Mouse (Mus musculus): ENCODE data around the gene Gm17268.
A peak's percentile ranks its signal among the peaks of the same experiment; 100 is the strongest.

Gene Gm17268

GRCm38 (mm10) chr11:82038535-82038934 is at the start of gene Gm17268:
Gm17268 (minus strand) TSS chr11:82038562.
- DNase-seq (ENCODE audit: low spot score in 2 of 2): no peak

GRCm38 (mm10) chr11:82084360-82084759 is 46.0 kb upstream of the Gm17268 start:
- DNase-seq (ENCODE audit: low spot score in 2 of 2): no peak

- no peak for DNase-seq (ENCODE audit: low spot score in 2 of 2)
Measured at GRCm38 (mm10) chr11:82080865-82081264, 42.5 kb upstream of the Gm17268 start.

- no peak for DNase-seq (ENCODE audit: low spot score in 2 of 2)
Measured at GRCm38 (mm10) chr11:82078136-82078730, 39.9 kb upstream of the Gm17268 start.

- no peak for DNase-seq (ENCODE audit: low spot score in 2 of 2)
Measured at GRCm38 (mm10) chr11:82077031-82077430, 38.7 kb upstream of the Gm17268 start.

- DNase-seq (ENCODE audit: low spot score in 2 of 2): no peak
Measured at GRCm38 (mm10) chr11:82073686-82074085, 35.3 kb upstream of the Gm17268 start.

GRCm38 (mm10) chr11:82072984-82073383 is 34.6 kb upstream of the Gm17268 start:
- no peak for DNase-seq (ENCODE audit: low spot score in 2 of 2)

- no peak for DNase-seq (ENCODE audit: low spot score in 2 of 2)
Measured at GRCm38 (mm10) chr11:82072374-82072773, 34.0 kb upstream of the Gm17268 start.

- no peak for DNase-seq (ENCODE audit: low spot score in 2 of 2)
Measured at GRCm38 (mm10) chr11:82071076-82071475, 32.7 kb upstream of the Gm17268 start.

- no peak for DNase-seq (ENCODE audit: low spot score in 2 of 2)
Measured at GRCm38 (mm10) chr11:82066953-82067571, 28.7 kb upstream of the Gm17268 start.

GRCm38 (mm10) chr11:82063454-82063853 is 25.1 kb upstream of the Gm17268 start:
- DNase-seq (ENCODE audit: low spot score in 2 of 2): no peak

GRCm38 (mm10) chr11:82062226-82062625 is 23.9 kb upstream of the Gm17268 start:
- DNase-seq (ENCODE audit: low spot score in 2 of 2): no peak

- DNase-seq (ENCODE audit: low spot score in 2 of 2): no peak
Measured at GRCm38 (mm10) chr11:82057646-82058045, 19.3 kb upstream of the Gm17268 start, which contains the start of gene Ccl11. Ccl11 (plus strand) TSS chr11:82057823.

- DNase-seq (ENCODE audit: low spot score in 2 of 2): no peak
Measured at GRCm38 (mm10) chr11:82053849-82054248, 15.5 kb upstream of the Gm17268 start.

- DNase-seq (ENCODE audit: low spot score in 2 of 2): peak; percentile 28 to 33
Measured at GRCm38 (mm10) chr11:82047746-82048415, 9.5 kb upstream of the Gm17268 start.

GRCm38 (mm10) chr11:82045471-82045870 is 7.1 kb upstream of the Gm17268 start, which contains the start of gene Ccl7:
Ccl7 (plus strand) TSS chr11:82045712.
- peak in 1 of 2 experiments; percentile 4 for DNase-seq (ENCODE audit: low spot score in 2 of 2)

GRCm38 (mm10) chr11:82041671-82042080 is 3.3 kb upstream of the Gm17268 start:
- DNase-seq (ENCODE audit: low spot score in 2 of 2): no peak

GRCm38 (mm10) chr11:82039132-82039660 is 834 bp upstream of the Gm17268 start:
- DNase-seq (ENCODE audit: low spot score in 2 of 2): no peak

GRCm38 (mm10) chr11:82035857-82036256 is 2.5 kb downstream of the Gm17268 start:
- no peak for DNase-seq (ENCODE audit: low spot score in 2 of 2)

GRCm38 (mm10) chr11:82035356-82035755 is 3.0 kb downstream of the Gm17268 start, which contains the start of gene Ccl2:
Ccl2 (plus strand) TSS chr11:82035571.
- DNase-seq (ENCODE audit: low spot score in 2 of 2): peak in 1 of 2 experiments; percentile 51

- DNase-seq (ENCODE audit: low spot score in 2 of 2): no peak
Measured at GRCm38 (mm10) chr11:82034446-82034845, 3.9 kb downstream of the Gm17268 start.

GRCm38 (mm10) chr11:82032678-82033344 is 5.6 kb downstream of the Gm17268 start:
- DNase-seq (ENCODE audit: low spot score in 2 of 2): no peak
